Mouse (Mus musculus) heart, adult 18-20 months (tissue): ENCODE results near the gene Serf2. TPM values are rescaled to one million over a fixed set of nuclear protein-coding genes. Genes with fewer than 3 reads are reported as not detected.

Experiments
- DNase-seq, 2 experiments: peaks; one replicate each; pipeline ENCODE4 v3.0.0; 2021 to 2022; ENCODE audit warnings: mixed read lengths in 1 of 2
- microRNA-seq, 2 experiments: library from miRNA; unstranded; fragments of <30 nt; microRNA quantifications; one replicate each; pipeline ENCODE4 v1.2.0; 2022
- total RNA-seq, 2 experiments: library from RNA; stranded (reverse); gene quantifications; 2 replicates each; pipeline ENCODE4 v1.2.3; 2021

Serf2 gene
- total RNA-seq, 2 experiments from 2014 or later: 366 to 459 TPM

DNA sequence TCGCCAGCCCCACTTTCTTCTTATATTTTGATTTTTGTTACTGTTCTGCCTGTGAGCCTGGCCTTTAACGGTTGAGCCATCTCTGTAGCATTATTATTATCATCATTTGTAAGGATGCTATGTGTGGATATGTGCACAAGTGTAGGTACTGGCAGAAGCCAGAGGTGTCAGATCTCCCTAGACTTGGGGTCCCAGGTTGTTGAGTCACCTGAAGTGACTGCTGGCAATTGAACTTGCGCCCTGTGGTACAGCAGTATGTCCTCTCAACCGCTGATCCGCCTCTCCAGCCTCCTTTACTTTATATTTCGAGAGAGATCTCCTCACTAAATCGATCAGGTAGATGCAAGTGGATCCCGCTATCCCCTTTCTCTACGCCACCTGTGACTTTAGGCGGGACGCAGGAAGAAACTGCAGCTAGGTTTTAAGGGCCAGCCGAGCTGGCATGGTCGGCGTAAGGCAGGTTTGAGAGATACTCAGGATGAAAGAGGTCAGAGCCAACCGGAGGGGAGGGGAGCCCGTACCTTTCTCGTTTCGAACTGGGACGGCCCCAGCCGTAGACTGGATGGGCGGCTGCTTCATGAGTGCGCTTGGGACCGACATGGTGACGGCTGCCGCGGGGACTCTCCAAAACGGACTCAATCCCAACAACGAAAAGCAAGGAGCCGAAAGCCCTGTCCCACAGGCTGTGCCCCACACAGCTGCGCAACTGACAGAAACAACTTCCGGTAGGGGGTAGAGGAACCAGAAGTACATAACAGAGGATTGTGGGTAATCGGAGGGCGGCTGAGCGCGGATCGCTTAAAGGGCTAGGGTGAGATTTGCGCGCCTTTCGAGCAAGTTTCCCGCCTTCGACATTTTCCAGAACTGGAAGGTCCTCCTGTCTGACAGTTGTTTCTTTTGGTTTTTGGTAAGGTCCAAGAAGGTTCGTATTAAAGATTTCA is 57.2 kb downstream of the Serf2 start, which contains the start of the genes Mfap1a and Wdr76:
Gene Mfap1a, minus strand, starts transcription at position 724 of the 941 bp plus-strand sequence.
Gene Wdr76, plus strand, starts transcription at position 782 of the 941 bp plus-strand sequence.
- peak; percentile 91 to 92 for DNase-seq

- DNase-seq: no peak
Observed at GRCm38 (mm10) chr2:121507173-121507950, 58.4 kb downstream of the Serf2 start.

Small RNA genes within 50 kb of the gene (microRNA-seq; reads per million reads assigned to microRNA genes)
- 0 reads per million in 2 experiments for gene Gm22953

Other genes with a start within 250 kb of the Serf2 start
- gene Trp53bp1, start 177.8 kb upstream of the Serf2 start, total RNA-seq: 10 to 100 TPM; 28.1 to 28.4 TPM
- 1 to 10 TPM; 3.5 to 3.8 TPM for gene Map1a, start 159.6 kb upstream of the Serf2 start, total RNA-seq
- gene Ppip5k1, start 93.8 kb upstream of the Serf2 start, total RNA-seq: 10 to 100 TPM; 87.5 to 93.6 TPM
- 1 to 10 TPM; 1.2 to 2.7 TPM for gene Ckmt1, start 91.5 kb upstream of the Serf2 start, total RNA-seq
- not detected for gene Strc, start 62.0 kb upstream of the Serf2 start, total RNA-seq
- gene Pdia3, start 35.4 kb upstream of the Serf2 start, total RNA-seq: 100 to 1,000 TPM; 113 to 144 TPM
- 1 to 10 TPM; 3.1 to 4.4 TPM for gene Catsper2, start 35.4 kb upstream of the Serf2 start, total RNA-seq
- gene Ell3, start 4.9 kb upstream of the Serf2 start, total RNA-seq: under 1 TPM in 1 of 2 experiments, not detected in 1; 0.57 TPM
- gene Hypk, start 4.1 kb downstream of the Serf2 start, total RNA-seq: 10 to 100 TPM; 17.8 to 23.7 TPM
- not detected for gene Serinc4, start 7.6 kb downstream of the Serf2 start, total RNA-seq
- gene Mfap1b, start 24.9 kb downstream of the Serf2 start, total RNA-seq: 10 to 100 TPM; 29.3 to 31.7 TPM
- 10 to 100 TPM; 31.7 to 39.0 TPM for gene Mfap1a, start 57.5 kb downstream of the Serf2 start, total RNA-seq
- gene Wdr76, start 57.5 kb downstream of the Serf2 start, total RNA-seq: 1 to 10 TPM; 2.9 to 3.5 TPM